Mouse (Mus musculus): ENCODE measurements around the gene Daglb. TPM values are rescaled to one million over a fixed set of nuclear protein-coding genes. Genes with fewer than 3 reads are reported as not detected.

Daglb gene
- total and polyA plus RNA-seq, 2 experiments = 12.4 to 17.4 TPM

- 0 out of 2 replicates have a peak overlapping the region, but pooled peaks have one; percentile 30 for H3K9ac ChIP-seq (ENCODE audit: low read depth, low read length)
- no peak for TF ChIP-seq CTCF (IDR thresholded peaks at IDR 0.05; ENCODE audit: low read depth, low read length)
- TF ChIP-seq POLR2A (IDR thresholded peaks at IDR 0.05; ENCODE audit: extremely low read depth, insufficient read depth, low read length) = no peak
- H3K36me3 ChIP-seq (ENCODE audit: control insufficient read depth, insufficient read depth, low read length) = peaks cover 7% of the 10 kb centered on the region
- H3K4me3 ChIP-seq (ENCODE audit: insufficient read depth, low read depth, low read length) = no peak overlapping the region
- H3K27me3 ChIP-seq (ENCODE audit: control insufficient read depth, insufficient read depth, low read length) = no peaks in the 10 kb centered on the region
- peaks cover 36% of the 10 kb centered on the region for H3K4me1 ChIP-seq (ENCODE audit: control insufficient read depth, insufficient read depth, low read length)
- DNase-seq (ENCODE audit: extremely low read depth, low read depth, low spot score) = peak; percentile 56
- H3K27ac ChIP-seq (replicated peaks; ENCODE audit: insufficient read depth, low read depth, low read length) = peak overlapping the region; percentile 74
- peaks cover 64% of the 10 kb centered on the region for H3K79me2 ChIP-seq (ENCODE audit: control insufficient read depth, insufficient read depth, low read length)
- WGBS = 7% methylated on average over 2 of the region's 2 CpGs
Observed at GRCm38 (mm10) chr5:143520415-143520814, 56.0 kb downstream of the Daglb start.

GRCm38 (mm10) chr5:143522882-143523281 lies 58.5 kb downstream of the Daglb start:
- H3K27me3 ChIP-seq (ENCODE audit: control insufficient read depth, insufficient read depth, low read length) = no peaks in the 10 kb centered on the region
- no peak overlapping the region for H3K4me3 ChIP-seq (ENCODE audit: insufficient read depth, low read depth, low read length)
- H3K9ac ChIP-seq (ENCODE audit: low read depth, low read length) = no peak overlapping the region
- no peaks in the 10 kb centered on the region for H3K36me3 ChIP-seq (ENCODE audit: control insufficient read depth, insufficient read depth, low read length)
- DNase-seq (ENCODE audit: extremely low read depth, low read depth, low spot score) = no peak
- TF ChIP-seq CTCF (IDR thresholded peaks at IDR 0.05; ENCODE audit: low read depth, low read length) (no peak), POLR2A (IDR thresholded peaks at IDR 0.05; ENCODE audit: extremely low read depth, insufficient read depth, low read length) (no peak)
- peaks cover 73% of the 10 kb centered on the region for H3K79me2 ChIP-seq (ENCODE audit: control insufficient read depth, insufficient read depth, low read length)
- H3K27ac ChIP-seq (replicated peaks; ENCODE audit: insufficient read depth, low read depth, low read length) = no peak overlapping the region
- 55% methylated on average over 3 of the region's 3 CpGs for WGBS
- H3K4me1 ChIP-seq (ENCODE audit: control insufficient read depth, insufficient read depth, low read length) = peaks cover 42% of the 10 kb centered on the region

- Histone ChIP-seq H3K27ac (replicated peaks; ENCODE audit: insufficient read depth, low read depth, low read length) (peak overlapping the region; percentile 20; the same call in 1 of the 2 replicates), H3K4me1 (ENCODE audit: control insufficient read depth, insufficient read depth, low read length) (peaks cover 25% of the 10 kb centered on the region), H3K27me3 (ENCODE audit: control insufficient read depth, insufficient read depth, low read length) (no peaks in the 10 kb centered on the region), H3K79me2 (ENCODE audit: control insufficient read depth, insufficient read depth, low read length) (peaks cover 51% of the 10 kb centered on the region), H3K9ac (ENCODE audit: low read depth, low read length) (0 out of 2 replicates have a peak overlapping the region, but pooled peaks have one; percentile 12), H3K36me3 (ENCODE audit: control insufficient read depth, insufficient read depth, low read length) (no peaks in the 10 kb centered on the region), H3K4me3 (ENCODE audit: insufficient read depth, low read depth, low read length) (0 out of 2 replicates have a peak overlapping the region, but pooled peaks have one; percentile 25)
- TF ChIP-seq CTCF (IDR thresholded peaks at IDR 0.05; ENCODE audit: low read depth, low read length) (no peak), POLR2A (IDR thresholded peaks at IDR 0.05; ENCODE audit: extremely low read depth, insufficient read depth, low read length) (no peak)
- DNase-seq (ENCODE audit: extremely low read depth, low read depth, low spot score) = no peak
- 50% methylated on average over 7 of the region's 7 CpGs for WGBS
Observed at GRCm38 (mm10) chr5:143525454-143526225, 61.3 kb downstream of the Daglb start.

GRCm38 (mm10) chr5:143526698-143527331 lies 62.4 kb downstream of the Daglb start:
- peaks cover 46% of the 10 kb centered on the region for H3K79me2 ChIP-seq (ENCODE audit: control insufficient read depth, insufficient read depth, low read length)
- no peaks in the 10 kb centered on the region for H3K27me3 ChIP-seq (ENCODE audit: control insufficient read depth, insufficient read depth, low read length)
- peak overlapping the region; percentile 82 for H3K4me3 ChIP-seq (ENCODE audit: insufficient read depth, low read depth, low read length)
- H3K9ac ChIP-seq (ENCODE audit: low read depth, low read length) = peak overlapping the region; percentile 96
- TF ChIP-seq POLR2A (IDR thresholded peaks at IDR 0.05; ENCODE audit: extremely low read depth, insufficient read depth, low read length) (no peak), CTCF (IDR thresholded peaks at IDR 0.05; ENCODE audit: low read depth, low read length) (no peak)
- DNase-seq (ENCODE audit: extremely low read depth, low read depth, low spot score) = peak; percentile 63
- no peaks in the 10 kb centered on the region for H3K36me3 ChIP-seq (ENCODE audit: control insufficient read depth, insufficient read depth, low read length)
- under 1% methylated on average over 28 of the region's 28 CpGs for WGBS
- peaks cover 19% of the 10 kb centered on the region for H3K4me1 ChIP-seq (ENCODE audit: control insufficient read depth, insufficient read depth, low read length)
- H3K27ac ChIP-seq (replicated peaks; ENCODE audit: insufficient read depth, low read depth, low read length) = peak overlapping the region; percentile 93

- H3K27me3 ChIP-seq (ENCODE audit: control insufficient read depth, insufficient read depth, low read length) = no peaks in the 10 kb centered on the region
- no peak for TF ChIP-seq CTCF (IDR thresholded peaks at IDR 0.05; ENCODE audit: low read depth, low read length)
- peak; percentile 81 for TF ChIP-seq POLR2A (IDR thresholded peaks at IDR 0.05; ENCODE audit: extremely low read depth, insufficient read depth, low read length)
- WGBS = under 1% methylated on average over 94 of the region's 105 CpGs
- peak; percentile 70 for DNase-seq (ENCODE audit: extremely low read depth, low read depth, low spot score)
- peak within 1 kb of the TSS; percentile 96 for H3K9ac ChIP-seq (ENCODE audit: low read depth, low read length)
- H3K79me2 ChIP-seq (ENCODE audit: control insufficient read depth, insufficient read depth, low read length) = peaks cover 40% of the 10 kb centered on the region
- H3K4me1 ChIP-seq (ENCODE audit: control insufficient read depth, insufficient read depth, low read length) = peaks cover 18% of the 10 kb centered on the region
- H3K4me3 ChIP-seq (ENCODE audit: insufficient read depth, low read depth, low read length) = peak within 1 kb of the TSS; percentile 82
- H3K36me3 ChIP-seq (ENCODE audit: control insufficient read depth, insufficient read depth, low read length) = no peaks in the 10 kb centered on the region
- H3K27ac ChIP-seq (replicated peaks; ENCODE audit: insufficient read depth, low read depth, low read length) = peak within 1 kb of the TSS; percentile 93
Observed at GRCm38 (mm10) chr5:143527486-143528307, 63.3 kb downstream of the Daglb start, which contains the start of gene Rac1. TSS of gene Rac1 (minus strand) at chr5:143528036.

All from liver, adult 2 months (tissue).